Mouse (Mus musculus): ENCODE measurements at regions not wholly inside any gene's neighbourhood (a gene's known extent, or its start where the extent isn't known, plus 50 kb on each side); places are given as distances from the start of the nearest gene placed in this dataset.
"Not testable (repeated sequence)": the region's sequence is repeated elsewhere in the genome, so short reads cannot be mapped to it uniquely, and the experiment has no call there.

GRCm38 (mm10) chr8:83803312-83803711, 62.2 kb upstream of the Adgre5 start:
- TF ChIP-seq CTCF (IDR thresholded peaks at IDR 0.05; ENCODE audit: low read depth) = peak; percentile 45
- not testable (repeated sequence) for H3K9me3 ChIP-seq (ENCODE audit: low read length); ATAC-seq; H3K4me3 ChIP-seq (ENCODE audit: low read depth, low read length); H3K4me2 ChIP-seq (ENCODE audit: low read depth, low read length); H3K9ac ChIP-seq (replicated peaks); H3K4me1 ChIP-seq (ENCODE audit: insufficient read depth); H3K27ac ChIP-seq (ENCODE audit: low read depth); H3K36me3 ChIP-seq (replicated peaks; ENCODE audit: insufficient read depth, low read length); H3K27me3 ChIP-seq (ENCODE audit: insufficient read depth, low read length); DNase-seq
- WGBS (ENCODE audit: insufficient replicate concordance) = 54% methylated on average over 1 of the region's 1 CpGs

- WGBS (ENCODE audit: insufficient replicate concordance) = 48% methylated on average over 3 of the region's 3 CpGs
- no peaks in the 10 kb centered on the region for H3K9me3 ChIP-seq (ENCODE audit: low read length)
- no peak overlapping the region for H3K9ac ChIP-seq (replicated peaks)
- H3K4me3 ChIP-seq (ENCODE audit: low read depth, low read length) = no peak overlapping the region
- H3K4me2 ChIP-seq (ENCODE audit: low read depth, low read length) = no peak overlapping the region
- no peaks in the 10 kb centered on the region for H3K36me3 ChIP-seq (replicated peaks; ENCODE audit: insufficient read depth, low read length)
- DNase-seq = no peak
- no peak for ATAC-seq
- no peak overlapping the region for H3K27ac ChIP-seq (ENCODE audit: low read depth)
- TF ChIP-seq CTCF (IDR thresholded peaks at IDR 0.05; ENCODE audit: low read depth) = no peak
- TF ChIP-seq EP300 (IDR thresholded peaks at IDR 0.05; ENCODE audit: low read depth) = no peak
- H3K27me3 ChIP-seq (ENCODE audit: insufficient read depth, low read length) = no peaks in the 10 kb centered on the region
- no peaks in the 10 kb centered on the region for H3K4me1 ChIP-seq (ENCODE audit: insufficient read depth)
Measured at GRCm38 (mm10) chr8:83802506-83802905, 61.4 kb upstream of the Adgre5 start.

GRCm38 (mm10) chr8:83799607-83799950, 58.5 kb upstream of the Adgre5 start:
- no peaks in the 10 kb centered on the region for H3K9me3 ChIP-seq (ENCODE audit: low read length)
- DNase-seq (no peak), ATAC-seq (no peak)
- no peak overlapping the region for H3K9ac ChIP-seq (replicated peaks)
- H3K27me3 ChIP-seq (ENCODE audit: insufficient read depth, low read length) = no peaks in the 10 kb centered on the region
- no peaks in the 10 kb centered on the region for H3K36me3 ChIP-seq (replicated peaks; ENCODE audit: insufficient read depth, low read length)
- no peaks in the 10 kb centered on the region for H3K4me1 ChIP-seq (ENCODE audit: insufficient read depth)
- no peak overlapping the region for H3K4me2 ChIP-seq (ENCODE audit: low read depth, low read length)
- no peak overlapping the region for H3K27ac ChIP-seq (ENCODE audit: low read depth)
- 49% methylated on average over 8 of the region's 8 CpGs for WGBS (ENCODE audit: insufficient replicate concordance)
- TF ChIP-seq EP300 (IDR thresholded peaks at IDR 0.05; ENCODE audit: low read depth) (no peak), CTCF (IDR thresholded peaks at IDR 0.05; ENCODE audit: low read depth) (no peak)
- H3K4me3 ChIP-seq (ENCODE audit: low read depth, low read length) = no peak overlapping the region

GRCm38 (mm10) chr8:83798881-83799606, 57.9 kb upstream of the Adgre5 start:
- H3K27ac ChIP-seq (ENCODE audit: low read depth) = no peak overlapping the region
- no peaks in the 10 kb centered on the region for H3K36me3 ChIP-seq (replicated peaks; ENCODE audit: insufficient read depth, low read length)
- WGBS (ENCODE audit: insufficient replicate concordance) = 73% methylated on average over 9 of the region's 9 CpGs
- TF ChIP-seq CTCF (IDR thresholded peaks at IDR 0.05; ENCODE audit: low read depth) = no peak
- TF ChIP-seq EP300 (IDR thresholded peaks at IDR 0.05; ENCODE audit: low read depth) = no peak
- ATAC-seq = no peak
- no peak overlapping the region for H3K4me3 ChIP-seq (ENCODE audit: low read depth, low read length)
- H3K9ac ChIP-seq (replicated peaks) = no peak overlapping the region
- DNase-seq = no peak
- no peak overlapping the region for H3K4me2 ChIP-seq (ENCODE audit: low read depth, low read length)
- no peaks in the 10 kb centered on the region for H3K4me1 ChIP-seq (ENCODE audit: insufficient read depth)
- H3K9me3 ChIP-seq (ENCODE audit: low read length) = no peaks in the 10 kb centered on the region
- no peaks in the 10 kb centered on the region for H3K27me3 ChIP-seq (ENCODE audit: insufficient read depth, low read length)

DNA sequence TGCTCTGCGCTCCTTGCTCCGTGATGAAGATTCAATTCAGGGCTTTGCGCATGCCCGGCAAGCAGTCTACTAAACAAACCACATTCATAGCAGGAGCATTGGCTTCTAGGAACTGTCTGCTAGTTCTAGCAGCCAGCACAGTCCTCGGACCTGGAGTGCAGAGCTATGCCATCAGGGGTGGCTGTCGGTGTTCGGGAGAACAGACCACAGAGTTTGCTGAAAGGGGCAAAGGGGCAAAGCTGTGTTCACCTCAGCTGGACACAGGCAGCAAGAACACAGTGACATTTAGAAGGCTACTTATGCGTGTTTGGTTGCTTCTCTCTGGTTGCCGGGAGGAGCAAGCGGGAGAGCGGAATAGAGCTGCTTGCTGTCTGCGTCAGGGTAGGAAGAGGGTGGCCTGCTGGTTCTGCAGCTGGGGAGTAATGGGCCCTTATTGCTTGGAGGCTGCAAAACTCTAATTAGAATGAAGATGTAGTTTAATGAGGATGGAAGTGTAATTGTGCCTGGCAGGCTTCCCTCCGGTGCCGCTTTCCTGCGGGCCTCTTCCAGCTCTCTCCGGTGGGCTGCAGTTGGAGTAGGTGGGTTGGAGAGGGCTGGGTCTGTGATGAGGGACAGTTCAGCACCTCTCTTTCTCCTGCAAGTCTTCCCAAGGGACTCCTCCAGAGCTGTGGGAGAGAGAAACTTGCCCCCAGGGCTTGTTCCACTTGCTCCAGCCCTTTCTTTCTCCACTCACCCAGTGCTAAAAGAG, 52.5 kb upstream of the Adgre5 start:
- TF ChIP-seq EP300 (IDR thresholded peaks at IDR 0.05; ENCODE audit: low read depth) = no peak
- TF ChIP-seq CTCF (IDR thresholded peaks at IDR 0.05; ENCODE audit: low read depth) = no peak
- WGBS (ENCODE audit: insufficient replicate concordance) = 71% methylated on average over 16 of the region's 16 CpGs
- H3K27me3 ChIP-seq (ENCODE audit: insufficient read depth, low read length) = no peaks in the 10 kb centered on the region

More for the DNA sequence above, 52.5 kb upstream of the Adgre5 start:
- no peak overlapping the region for H3K9ac ChIP-seq (replicated peaks)
- H3K4me1 ChIP-seq (ENCODE audit: insufficient read depth) = no peaks in the 10 kb centered on the region
- no peak for DNase-seq
- H3K27ac ChIP-seq (ENCODE audit: low read depth) = no peak overlapping the region
- H3K9me3 ChIP-seq (ENCODE audit: low read length) = no peaks in the 10 kb centered on the region
- no peak overlapping the region for H3K4me3 ChIP-seq (ENCODE audit: low read depth, low read length)
- ATAC-seq = no peak
- no peaks in the 10 kb centered on the region for H3K36me3 ChIP-seq (replicated peaks; ENCODE audit: insufficient read depth, low read length)
- no peak overlapping the region for H3K4me2 ChIP-seq (ENCODE audit: low read depth, low read length)

Data from liver, postnatal 0 days (tissue).